Mouse (Mus musculus): Measurements from ENCODE around the gene Erich4.

The Erich4 gene

DNA sequence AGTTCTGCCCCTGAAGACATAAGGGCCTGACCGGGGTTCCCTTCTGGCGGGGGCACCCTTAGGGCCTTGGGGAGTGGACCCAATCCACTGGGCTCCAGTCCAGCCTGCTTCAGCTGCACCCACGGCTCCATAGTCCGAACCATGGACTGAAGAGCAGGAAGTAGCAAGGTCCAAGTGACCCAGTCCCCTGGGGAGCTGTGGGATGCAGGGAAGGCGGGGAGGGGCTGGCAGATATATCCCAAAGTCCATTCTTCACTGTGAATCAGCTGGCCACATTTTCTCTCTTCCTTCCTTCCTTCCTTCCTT, at the start of gene Erich4:
Gene Erich4 (minus strand): TSS at position 187 of the 306 bp plus-strand sequence.
- peak; percentile 12 to 60 for DNase-seq (ENCODE audit: low spot score in 2 of 2)

DNA sequence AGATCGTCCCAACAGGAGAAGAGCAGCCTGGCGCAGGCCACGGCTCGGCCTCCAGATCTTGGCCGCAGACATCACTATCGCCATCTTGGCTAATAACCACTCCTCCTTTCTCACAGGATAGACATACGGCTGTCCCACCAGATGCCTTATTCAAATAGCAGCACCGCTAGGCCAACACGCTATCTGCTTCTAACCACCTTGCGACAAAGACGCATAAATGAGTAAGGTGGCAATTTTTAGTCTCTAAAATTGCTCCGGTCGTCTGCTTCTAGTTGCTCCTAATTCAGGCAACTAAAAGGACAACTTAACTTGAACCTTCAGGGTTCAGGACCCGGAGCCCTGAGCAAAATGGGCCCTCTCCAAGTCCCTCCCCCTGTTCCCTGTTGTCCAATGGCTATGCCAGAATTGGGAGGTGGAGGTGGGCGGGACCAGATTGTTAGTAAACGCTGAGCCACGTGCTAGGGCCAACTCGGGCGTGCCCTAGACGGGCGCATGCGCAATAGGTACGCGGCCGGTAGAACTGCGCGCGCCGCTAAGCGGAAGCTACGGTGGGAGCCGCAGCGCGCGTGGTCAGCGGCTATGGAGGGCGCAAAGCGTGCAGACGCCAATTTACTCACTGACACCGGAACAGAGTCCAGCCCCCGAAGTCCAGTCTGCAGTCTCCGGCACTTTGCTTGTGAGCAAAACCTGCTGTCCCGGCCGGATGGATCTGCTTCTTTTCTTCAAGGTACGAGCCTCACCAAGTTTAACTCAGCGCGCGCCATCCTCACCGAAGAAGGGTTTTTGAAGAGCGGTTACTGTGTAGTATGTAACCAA, 43.2 kb upstream of the Erich4 start, which contains the start of the genes Bckdha and Exosc5:
Gene Bckdha (minus strand): TSS at position 325 of the 816 bp plus-strand sequence.
Gene Exosc5 (plus strand): TSS at position 508 of the 816 bp plus-strand sequence.
- DNase-seq (ENCODE audit: low spot score in 2 of 2), result peak; percentile 98 to 99

DNA sequence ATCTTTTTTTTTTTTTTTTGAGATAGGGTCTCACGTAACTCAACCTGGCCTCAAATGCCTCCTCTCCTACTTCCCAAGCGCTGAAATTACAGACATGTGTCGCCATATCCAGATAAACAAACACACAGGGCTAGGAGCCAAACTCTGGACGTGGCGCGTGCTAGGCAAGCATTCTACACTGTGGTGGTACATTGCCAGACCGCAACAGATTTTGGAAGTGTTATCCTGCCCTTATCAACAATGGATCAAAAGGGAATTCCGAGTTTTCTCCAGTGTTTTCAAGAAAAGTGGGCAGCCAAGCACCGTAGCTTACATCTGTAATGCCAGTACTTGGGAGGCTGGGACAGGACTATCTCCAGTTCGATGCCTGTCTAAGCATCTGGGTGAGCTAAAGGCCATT, 42.1 kb upstream of the Erich4 start:
- no peak for DNase-seq (ENCODE audit: low spot score in 2 of 2)

DNA sequence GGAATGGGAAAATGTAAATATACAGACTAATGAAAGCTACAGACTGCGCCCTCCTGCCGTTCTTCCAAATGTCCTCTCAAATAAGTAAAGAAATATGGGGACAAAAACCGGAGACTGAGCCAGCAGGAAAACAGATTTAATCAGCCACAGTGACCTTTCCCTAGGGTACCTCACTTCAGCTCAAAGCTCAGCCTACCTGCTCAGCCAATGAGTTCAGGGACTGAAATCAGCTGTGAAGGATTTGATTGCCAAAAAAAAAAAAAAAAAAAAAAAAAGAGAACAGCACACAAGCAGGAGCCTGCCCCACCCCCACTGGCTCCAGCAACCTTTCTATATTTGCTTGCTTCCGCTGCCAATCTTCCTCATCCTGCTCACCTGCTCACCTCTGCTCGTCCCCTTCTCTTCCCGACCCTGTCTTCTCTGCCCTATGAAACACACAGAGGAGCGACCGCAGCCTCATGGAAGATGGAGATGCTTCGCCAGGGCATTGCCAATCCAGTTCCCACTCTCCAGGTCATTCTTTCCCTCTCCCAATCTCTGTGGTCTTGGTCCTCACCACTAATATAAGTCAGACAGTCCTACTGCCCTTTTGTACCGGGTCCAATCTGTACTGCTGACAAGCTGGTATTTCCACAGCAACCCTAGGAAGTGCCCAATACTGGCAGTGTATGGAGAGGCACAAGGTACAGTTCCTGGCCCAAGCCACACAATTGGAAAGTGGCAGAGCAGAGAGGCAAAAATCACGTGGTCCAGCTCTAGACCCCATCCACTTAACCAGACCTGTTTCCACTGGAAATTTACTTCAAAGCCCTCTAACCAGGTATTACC, 40.1 kb upstream of the Erich4 start:
- no peak for DNase-seq (ENCODE audit: low spot score in 2 of 2)

DNA sequence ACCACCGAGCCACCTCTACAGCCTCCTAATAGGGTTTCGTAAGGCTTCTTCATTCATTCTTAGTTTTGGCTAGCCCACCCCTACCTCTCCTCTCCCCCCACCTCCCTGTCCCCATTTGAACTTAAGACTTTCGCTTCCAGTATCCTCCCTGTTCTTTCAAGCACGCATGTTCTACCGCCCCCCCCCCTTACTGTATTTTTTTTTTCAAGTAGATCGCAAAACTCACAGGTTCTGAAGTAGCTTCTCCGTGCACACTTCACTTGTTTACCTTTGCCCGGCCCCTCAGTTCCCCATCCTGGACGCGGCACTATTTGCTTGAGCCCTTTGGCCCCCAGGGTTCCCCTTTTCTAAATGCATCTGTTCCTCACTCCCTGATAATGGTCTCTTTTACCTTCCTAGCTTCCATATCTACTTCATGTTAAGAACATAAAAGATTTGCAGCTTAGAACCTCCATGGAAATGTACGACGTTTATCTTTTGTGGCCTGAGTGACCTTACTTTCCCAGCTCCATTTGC, 36.6 kb upstream of the Erich4 start:
- peak in 1 of 2 experiments; percentile 61 for DNase-seq (ENCODE audit: low spot score in 2 of 2)

DNA sequence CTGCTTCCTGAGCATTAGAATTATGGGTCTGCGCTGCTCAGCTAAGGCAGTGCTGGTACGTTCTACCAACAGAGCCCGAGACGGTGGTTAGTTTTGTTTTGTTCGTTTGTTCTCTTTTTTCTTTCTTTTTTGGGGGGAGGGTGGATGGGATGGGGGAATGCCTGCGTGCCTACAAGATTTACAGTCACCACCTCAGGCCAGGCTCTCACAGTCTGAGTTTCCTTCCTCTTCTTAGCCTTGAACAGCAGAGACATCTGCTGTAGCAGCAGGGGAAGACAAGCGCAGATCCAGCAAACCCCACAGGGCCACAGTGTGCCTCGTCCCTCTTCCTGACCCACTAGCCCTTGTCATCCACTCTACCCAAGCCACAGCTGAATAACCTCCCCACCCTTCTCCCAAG, 35.6 kb upstream of the Erich4 start:
- DNase-seq (ENCODE audit: low spot score in 2 of 2), result peak; percentile 51 to 74

DNA sequence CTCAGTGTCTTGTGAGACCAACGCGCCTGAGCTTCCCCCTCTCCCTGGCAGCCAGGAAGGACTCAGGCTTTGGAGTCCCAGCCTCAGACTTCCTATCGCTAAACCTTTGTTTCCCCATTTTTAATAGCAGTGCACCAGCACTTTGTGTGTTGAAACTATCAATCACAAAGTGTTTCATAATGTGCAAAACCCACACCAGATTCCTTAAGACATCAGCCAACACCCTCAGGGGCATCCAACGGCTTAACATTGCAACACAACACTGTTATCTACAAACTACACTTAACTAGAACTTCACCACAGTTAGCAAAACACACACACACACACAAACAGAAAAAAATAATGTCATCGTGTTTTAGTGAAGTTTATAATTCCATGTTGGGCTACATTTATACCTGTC, 34.1 kb upstream of the Erich4 start:
- no peak for DNase-seq (ENCODE audit: low spot score in 2 of 2)

DNA sequence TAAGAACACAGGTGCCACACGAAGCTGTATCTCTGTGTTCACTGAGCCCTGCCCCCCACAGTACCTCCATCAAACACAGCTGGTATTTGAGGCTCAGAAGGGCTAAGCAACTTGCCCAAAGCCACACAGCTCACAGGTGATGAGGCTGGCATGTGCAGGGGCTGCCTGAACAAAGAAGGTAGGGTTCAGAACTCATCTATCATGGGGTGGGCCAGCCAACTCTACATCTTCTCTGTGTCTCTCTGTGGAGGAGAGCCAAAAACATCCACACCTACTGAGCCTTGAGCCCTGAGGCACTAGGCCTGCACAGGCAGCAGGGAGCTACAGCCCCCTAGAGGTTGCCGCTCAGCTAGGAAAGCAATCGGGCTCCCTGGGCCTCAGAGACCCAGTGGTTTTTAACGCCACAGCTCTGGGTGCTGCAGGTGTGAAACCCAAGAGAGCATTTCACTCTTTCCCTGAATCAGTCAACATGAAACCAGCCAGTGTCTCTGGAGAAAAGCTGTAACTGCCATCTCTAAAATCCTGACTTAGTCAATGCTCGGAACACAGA, 32.0 kb upstream of the Erich4 start:
- DNase-seq (ENCODE audit: low spot score in 2 of 2), result peak in 1 of 2 experiments; percentile 58

DNA sequence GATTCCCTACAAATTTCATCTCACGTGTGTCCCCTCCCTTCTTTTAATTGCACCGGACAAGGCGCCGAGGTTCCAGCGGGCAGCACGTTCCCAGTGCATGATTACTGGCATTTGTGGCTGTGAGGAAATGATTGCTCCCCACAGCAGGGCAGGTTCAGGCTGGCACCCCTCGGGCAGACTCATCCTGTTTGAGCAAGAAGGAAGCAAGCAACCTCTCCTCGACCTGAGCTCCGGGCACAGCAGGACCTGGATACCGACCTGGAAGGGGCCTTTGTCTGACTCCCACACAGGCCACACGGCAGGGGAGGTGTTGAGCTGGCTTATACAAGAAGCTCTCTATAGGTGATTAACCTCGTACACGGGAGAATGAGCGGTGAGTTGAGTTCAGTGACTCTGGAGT, 29.4 kb upstream of the Erich4 start:
- DNase-seq (ENCODE audit: low spot score in 2 of 2), result no peak

DNA sequence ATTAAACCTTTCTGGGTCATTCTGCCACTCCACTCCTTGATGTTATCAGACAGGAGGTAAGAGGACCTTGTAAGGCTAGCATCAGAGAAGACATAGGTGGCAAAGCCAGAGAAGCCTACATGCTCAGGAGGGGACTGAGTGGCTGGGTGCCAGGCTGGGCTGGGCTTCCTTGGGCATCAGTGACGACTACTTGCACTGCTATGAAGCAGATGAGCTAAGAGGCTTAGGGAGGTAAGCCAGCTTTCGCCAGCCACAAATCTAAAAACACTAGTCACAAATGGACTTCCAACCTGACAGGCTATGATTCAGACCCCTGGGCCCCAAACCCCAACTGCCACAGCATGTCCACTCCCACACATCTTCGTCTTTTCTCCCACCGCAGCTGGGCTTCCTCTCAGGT, 28.9 kb upstream of the Erich4 start:
- DNase-seq (ENCODE audit: low spot score in 2 of 2), result no peak

DNA sequence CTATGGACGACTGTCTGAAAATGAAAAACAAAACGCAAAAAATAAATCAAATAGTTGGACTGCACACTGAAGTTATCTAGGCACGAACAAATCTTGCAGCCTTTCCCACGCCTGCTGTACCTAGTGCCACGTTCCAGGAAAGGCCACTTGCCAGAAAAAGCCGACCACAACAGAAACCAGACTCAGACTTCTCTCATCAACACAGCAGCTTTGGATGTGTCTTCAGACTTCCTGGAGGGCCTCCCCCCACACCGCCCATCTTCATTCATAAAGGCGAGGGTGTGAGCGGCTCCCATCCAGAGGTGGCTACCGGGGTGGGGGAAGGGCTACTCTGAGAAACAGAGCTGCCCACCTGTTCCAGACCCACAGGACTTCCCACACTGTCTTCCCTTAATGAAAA, 28.4 kb upstream of the Erich4 start:
- no peak for DNase-seq (ENCODE audit: low spot score in 2 of 2)

DNA sequence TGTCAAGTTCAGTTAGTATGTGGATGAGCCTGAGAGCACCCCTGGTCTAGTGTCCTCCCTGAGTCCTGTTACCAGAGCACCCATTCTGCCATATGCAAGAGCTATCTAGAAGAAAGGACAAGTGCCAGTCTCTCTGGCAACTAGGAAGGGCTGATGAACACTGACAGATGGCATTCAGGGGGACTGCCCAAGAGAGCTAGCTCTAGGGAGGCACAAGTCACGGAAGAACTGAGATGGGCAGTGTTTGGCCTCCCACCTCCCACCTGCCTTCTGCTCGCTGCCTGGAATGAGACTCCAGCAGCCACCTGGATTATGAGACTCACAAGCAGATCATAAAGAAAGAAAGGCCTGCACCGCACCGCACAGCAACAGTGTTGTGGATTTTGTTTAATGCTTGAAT, 24.1 kb upstream of the Erich4 start:
- DNase-seq (ENCODE audit: low spot score in 2 of 2), result no peak

DNA sequence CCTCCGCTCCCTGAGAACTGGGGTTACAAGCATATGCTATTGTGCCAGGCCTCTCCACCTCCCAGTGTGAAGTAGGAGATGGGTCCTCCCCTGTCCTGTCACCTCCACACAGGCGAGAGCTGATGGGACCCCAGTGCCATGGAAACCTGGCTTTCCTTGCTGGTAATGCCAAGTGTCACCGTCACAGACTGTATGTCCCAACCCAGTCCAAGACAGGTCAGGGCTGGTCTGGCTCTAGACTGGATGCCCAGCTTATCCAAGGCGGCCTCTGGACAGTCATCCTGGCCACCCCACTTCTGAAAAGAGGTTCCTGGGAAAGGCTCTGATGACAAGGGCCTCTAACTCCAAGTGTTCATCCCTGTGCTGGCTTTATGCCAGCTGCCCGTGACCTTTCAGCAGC, 21.4 kb upstream of the Erich4 start:
- DNase-seq (ENCODE audit: low spot score in 2 of 2), result no peak

DNA sequence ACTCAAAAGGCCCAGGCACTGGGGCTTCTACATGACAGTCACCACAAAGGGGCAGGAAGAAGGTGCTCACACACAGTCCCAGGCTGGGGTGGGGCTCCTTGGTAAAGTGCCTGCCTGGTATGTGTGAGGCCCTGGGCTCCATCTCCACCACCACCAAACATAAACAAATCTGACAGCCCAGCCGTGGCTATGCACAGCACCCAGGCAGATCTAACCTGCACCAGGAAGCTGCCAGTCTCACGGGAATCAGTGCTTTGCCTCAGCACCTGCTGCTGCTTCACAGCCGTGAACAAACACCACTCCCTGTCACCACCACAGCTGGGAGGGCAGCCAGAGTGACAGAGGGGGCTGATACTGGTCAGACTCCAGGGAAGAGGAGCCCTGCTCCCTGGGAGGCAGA, 20.7 kb upstream of the Erich4 start:
- DNase-seq (ENCODE audit: low spot score in 2 of 2), result peak; percentile 68 to 78

DNA sequence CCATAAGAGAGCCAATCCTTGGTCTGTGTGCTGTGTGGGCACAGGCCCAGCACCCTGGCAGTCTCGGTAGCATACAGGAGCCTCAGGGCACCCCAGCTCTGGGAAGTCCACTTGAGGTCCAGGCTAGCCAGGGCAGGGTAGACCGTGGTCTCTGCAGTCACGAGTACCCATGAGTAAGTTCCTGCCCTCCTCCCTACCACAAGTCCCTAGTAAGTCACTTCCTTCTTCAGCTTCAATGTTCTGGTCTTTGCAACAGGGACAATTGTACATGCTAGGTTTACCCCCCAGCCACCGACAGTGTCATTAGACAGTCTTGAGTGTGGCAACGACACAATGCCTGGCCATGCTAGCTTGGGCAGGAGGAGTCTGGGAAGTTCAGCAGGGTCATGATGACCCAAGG, 17.0 kb upstream of the Erich4 start:
- no peak for DNase-seq (ENCODE audit: low spot score in 2 of 2)

DNA sequence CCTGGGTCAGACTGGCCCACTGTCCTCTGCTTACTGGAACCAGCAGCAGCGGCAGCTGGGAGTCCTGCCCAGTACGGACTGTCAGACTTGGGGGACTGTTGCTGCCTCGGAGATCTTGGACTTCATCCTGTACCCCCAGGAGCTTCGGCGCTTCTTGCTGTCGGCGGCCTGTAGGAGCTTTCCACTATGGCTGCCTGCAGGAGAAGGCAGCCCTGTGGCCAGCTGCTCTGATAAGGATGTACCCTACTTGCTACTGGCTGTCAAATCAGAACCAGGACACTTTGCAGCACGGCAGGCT, 12.6 kb upstream of the Erich4 start:
- no peak for DNase-seq (ENCODE audit: low spot score in 2 of 2)

DNA sequence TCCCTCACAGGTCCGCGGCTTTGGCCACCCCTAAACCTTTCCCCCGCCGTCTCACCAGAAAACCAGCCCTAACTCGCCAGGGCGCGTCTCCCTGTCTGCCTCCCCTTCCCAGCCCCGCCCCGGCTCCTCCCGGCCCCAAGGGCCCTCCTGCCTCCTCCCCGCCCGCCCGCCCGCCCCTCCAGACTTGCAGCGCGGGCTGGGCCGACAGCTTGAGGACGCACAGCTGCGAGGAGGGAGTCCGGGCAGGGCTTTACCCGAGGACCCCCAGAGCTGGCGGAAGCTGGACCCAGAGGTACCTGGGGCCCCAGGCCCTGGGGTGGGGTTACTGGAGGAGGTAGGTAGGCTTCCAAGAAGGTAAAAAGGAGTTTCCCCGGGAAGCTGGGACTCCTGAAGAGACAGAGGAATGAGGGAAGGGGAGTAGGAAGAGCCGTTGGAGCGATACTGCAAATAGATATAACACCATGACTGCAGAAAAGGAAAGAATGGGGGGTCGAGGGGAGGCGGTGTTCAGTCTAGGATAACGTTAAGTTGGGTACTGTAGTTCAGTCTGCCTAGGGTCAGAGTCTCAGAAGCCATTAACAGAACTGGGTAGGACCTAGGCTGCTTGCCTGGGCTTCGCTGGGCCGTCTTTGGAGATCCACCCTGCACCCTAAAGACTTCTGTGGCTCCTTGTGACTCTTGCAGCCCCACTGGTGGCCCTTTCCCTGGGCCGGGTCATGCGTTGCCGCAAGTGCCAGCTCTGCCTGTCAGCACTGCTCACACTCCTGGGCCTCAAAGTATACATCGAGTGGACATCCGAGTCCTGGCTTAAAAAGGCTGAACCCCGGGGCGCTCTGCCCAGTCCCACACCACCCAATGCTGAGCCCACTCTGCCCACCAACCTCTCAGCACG, 12.0 kb upstream of the Erich4 start:
- DNase-seq (ENCODE audit: low spot score in 2 of 2), result peak; percentile 67 to 85

DNA sequence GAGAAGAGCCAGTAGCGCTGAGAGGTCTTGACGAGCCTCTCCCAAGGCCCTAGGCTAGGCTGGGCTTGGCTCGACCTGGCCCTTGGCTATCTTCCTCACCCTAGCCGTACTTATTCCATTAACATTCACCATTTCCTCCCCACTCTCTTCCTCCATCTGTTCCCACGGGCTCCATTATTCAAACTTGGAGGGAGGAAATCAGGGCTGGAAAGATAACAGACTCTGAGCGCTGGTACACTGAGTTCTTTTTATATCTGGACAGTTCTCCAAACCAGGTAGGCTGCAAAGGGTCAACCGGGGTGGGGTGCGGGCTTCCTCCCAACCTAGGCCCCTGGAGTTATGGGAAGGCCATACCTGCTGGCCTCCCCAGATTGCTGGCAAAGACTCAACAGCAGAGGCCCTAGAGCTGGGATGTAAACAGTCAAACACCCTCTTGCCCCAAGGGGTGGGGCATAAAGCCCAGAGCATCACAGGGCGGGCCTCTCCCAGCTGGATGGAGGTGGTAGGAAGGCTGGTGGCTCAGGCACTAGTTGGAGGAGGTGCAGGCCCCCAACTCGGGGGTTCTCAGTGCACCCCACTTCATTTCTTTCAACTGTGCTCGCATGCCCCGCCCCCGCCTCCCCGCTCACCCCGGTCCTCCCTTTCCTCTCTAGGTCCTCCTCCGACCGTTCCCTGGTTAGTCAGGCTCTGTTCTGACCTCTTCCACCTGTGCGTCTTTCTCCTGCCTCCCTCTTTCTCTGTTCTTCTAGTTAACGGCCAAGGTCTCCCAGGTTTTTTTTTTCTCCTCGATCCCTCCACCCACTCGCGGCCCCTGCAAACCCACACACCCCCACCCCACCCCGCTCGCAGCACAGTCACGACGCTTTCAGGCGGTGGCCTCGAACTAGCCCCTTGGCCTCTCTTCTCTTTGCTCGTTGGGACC, 11.1 kb upstream of the Erich4 start, which contains the start of gene B3gnt8:
Gene B3gnt8 (plus strand): TSS at position 146 of the 922 bp plus-strand sequence.
- no peak for DNase-seq (ENCODE audit: low spot score in 2 of 2)

DNA sequence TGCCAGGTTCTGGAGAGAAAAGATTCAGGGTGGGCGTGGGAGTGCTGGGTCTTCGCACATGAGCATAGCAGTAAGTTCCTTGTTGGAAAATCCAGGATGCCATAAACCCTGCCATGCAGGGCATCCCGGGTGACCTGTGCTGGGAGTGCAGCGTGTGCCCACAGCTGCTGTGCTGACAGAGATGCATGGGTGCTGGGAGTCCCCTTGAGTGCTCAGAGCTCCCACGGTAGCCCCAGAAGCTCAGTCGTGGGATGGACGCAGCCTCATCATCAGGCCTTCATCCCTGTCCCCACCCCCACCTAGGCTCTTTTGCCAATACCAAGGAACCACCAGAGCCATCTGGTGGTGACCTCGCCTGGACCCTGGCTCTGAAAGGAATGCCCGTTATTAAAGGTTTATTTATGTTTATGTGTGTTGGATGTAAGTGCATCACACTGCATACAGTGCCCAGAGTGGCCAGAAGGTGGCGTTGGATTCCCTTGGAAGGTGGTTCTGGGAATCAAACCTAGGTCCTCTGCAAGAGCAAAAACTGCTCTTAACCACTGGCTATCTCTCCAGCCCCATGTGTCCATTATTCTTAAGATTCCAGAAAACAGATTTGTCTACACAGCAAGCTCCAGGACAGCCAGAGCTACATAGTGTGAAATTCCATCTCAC, 10.0 kb upstream of the Erich4 start:
- peak; percentile 60 to 80 for DNase-seq (ENCODE audit: low spot score in 2 of 2)

DNA sequence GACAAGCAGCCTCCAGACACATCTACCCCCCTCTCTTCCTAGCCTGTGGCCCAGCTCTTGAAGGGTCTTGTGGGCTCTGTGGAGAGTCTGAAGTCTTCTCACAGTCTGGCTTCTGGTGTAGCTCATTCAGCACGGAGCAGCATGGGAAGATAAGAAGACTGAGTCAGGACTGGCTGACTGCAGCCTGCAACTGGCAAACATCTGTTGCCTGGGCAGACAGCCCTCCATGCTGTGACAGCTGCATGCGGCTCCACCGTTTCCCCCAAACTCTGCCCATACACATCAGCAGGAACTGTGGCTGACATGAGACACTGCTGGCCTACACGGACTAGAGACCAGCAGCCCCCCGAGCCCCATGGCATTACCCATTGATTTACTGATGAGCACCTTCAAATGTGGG, 9.2 kb upstream of the Erich4 start:
- no peak for DNase-seq (ENCODE audit: low spot score in 2 of 2)

All from spleen, postnatal 4 days (tissue).